Mouse (Mus musculus) kidney, adult 8-10 months (tissue): Measurements from ENCODE around the gene Mta2.
"Not testable (repeated sequence)": the region's sequence is repeated elsewhere in the genome, so short reads cannot be mapped to it uniquely, and the experiment has no call there.

Experiments used
- DNase-seq, 2 experiments: peaks; one replicate each; pipeline ENCODE4 v3.0.0; 2022

Gene Mta2

GRCm38 (mm10) chr19:8941515-8942217, at the start of gene Mta2:
Mta2 (plus strand) TSS chr19:8941875.
- peak; percentile 95 to 96 for DNase-seq

GRCm38 (mm10) chr19:8892829-8893766, 48.6 kb upstream of the Mta2 start, which contains the start of gene Ints5:
Ints5 (plus strand) TSS chr19:8893005.
- DNase-seq: peak; percentile 75 to 84

GRCm38 (mm10) chr19:8895397-8895960, 46.2 kb upstream of the Mta2 start:
- DNase-seq: no peak

- not testable (repeated sequence) for DNase-seq
These were observed 45.4 kb upstream of the Mta2 start for GRCm38 (mm10) chr19:8896231-8896630.

GRCm38 (mm10) chr19:8897211-8897864, 44.3 kb upstream of the Mta2 start:
- DNase-seq: peak; percentile 41 to 53

- peak; percentile 97 for DNase-seq
These were observed 43.7 kb upstream of the Mta2 start, which contains the start of gene Ganab for GRCm38 (mm10) chr19:8897865-8898495. Ganab (plus strand) TSS chr19:8898071.

- no peak for DNase-seq
These were observed 43.1 kb upstream of the Mta2 start for GRCm38 (mm10) chr19:8898576-8898975.

- DNase-seq: no peak
These were observed 42.6 kb upstream of the Mta2 start for GRCm38 (mm10) chr19:8899079-8899478.

- no peak for DNase-seq
These were observed 38.3 kb upstream of the Mta2 start for GRCm38 (mm10) chr19:8903412-8903811.

- no peak for DNase-seq
These were observed 33.1 kb upstream of the Mta2 start for GRCm38 (mm10) chr19:8908531-8908930.

- no peak for DNase-seq
These were observed 29.9 kb upstream of the Mta2 start for GRCm38 (mm10) chr19:8911810-8912209.

- no peak for DNase-seq
These were observed 27.5 kb upstream of the Mta2 start for GRCm38 (mm10) chr19:8914212-8914611.

GRCm38 (mm10) chr19:8919000-8919399, 22.7 kb upstream of the Mta2 start:
- no peak for DNase-seq

- no peak for DNase-seq
These were observed 22.0 kb upstream of the Mta2 start for GRCm38 (mm10) chr19:8919684-8920072.

- peak; percentile 96 to 97 for DNase-seq
These were observed 21.5 kb upstream of the Mta2 start, which contains the start of gene B3gat3 for GRCm38 (mm10) chr19:8920073-8920736. B3gat3 (plus strand) TSS chr19:8920374.

GRCm38 (mm10) chr19:8920836-8921291, 20.8 kb upstream of the Mta2 start:
- no peak for DNase-seq

GRCm38 (mm10) chr19:8921741-8922140, 19.9 kb upstream of the Mta2 start:
- no peak for DNase-seq

GRCm38 (mm10) chr19:8926766-8927165, 14.9 kb upstream of the Mta2 start:
- no peak for DNase-seq

- DNase-seq: no peak
These were observed 13.7 kb upstream of the Mta2 start for GRCm38 (mm10) chr19:8927891-8928525.

- no peak for DNase-seq
These were observed 12.9 kb upstream of the Mta2 start for GRCm38 (mm10) chr19:8928689-8929223.
